Mouse (Mus musculus): ENCODE measurements around the gene Fbxo47. TPM values are rescaled to one million over a fixed set of nuclear protein-coding genes. Genes with fewer than 3 reads are reported as not detected.

Fbxo47 gene
- polyA plus RNA-seq, 1 experiment from 2014 or later = 0.39 TPM

DNA sequence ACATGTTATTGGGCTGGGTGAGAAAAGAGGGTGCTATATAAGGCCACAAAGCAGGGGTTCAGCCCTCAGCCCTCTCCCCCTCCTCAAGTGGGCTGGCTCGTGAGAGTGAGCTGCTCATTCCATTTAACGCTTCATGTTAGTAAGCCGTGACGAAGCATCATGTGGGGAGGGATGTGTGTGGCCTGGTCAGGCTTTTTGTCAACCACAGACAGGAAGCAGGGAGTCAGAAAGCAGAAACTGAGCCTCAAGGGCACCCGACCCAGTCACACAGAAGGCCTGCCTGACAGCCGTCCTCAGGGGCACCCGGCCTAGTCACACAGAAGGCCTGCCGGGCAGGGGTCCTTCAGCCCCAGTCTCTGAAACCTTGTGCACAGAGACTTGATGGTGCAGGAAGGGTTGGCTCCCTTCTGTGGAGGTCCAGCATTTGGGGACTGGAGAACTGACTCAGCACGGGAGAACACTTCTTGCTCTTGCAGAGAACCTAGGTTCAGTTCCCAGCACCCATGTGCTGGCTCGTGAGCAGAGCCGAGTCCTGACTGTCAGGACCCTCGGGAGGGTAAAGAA, 54.0 kb downstream of the Fbxo47 start:
- no peak overlapping the region for H3K9ac ChIP-seq (ENCODE audit: low read depth, low read length)
- H3K4me1 ChIP-seq (ENCODE audit: control insufficient read depth, low read depth, low read length) = peaks cover 5% of the 10 kb centered on the region
- H3K27ac ChIP-seq (ENCODE audit: low read length) = peak overlapping the region; percentile 75; the same call in 1 of the 2 replicates
- WGBS (ENCODE audit: insufficient replicate concordance) = 32% methylated on average over 12 of the region's 12 CpGs
- H3K27me3 ChIP-seq (ENCODE audit: control insufficient read depth, insufficient read depth, low read depth, low read length) = no peaks in the 10 kb centered on the region
- H3K4me3 ChIP-seq (ENCODE audit: low read depth, low read length) = no peak overlapping the region
- no peaks in the 10 kb centered on the region for H3K9me3 ChIP-seq (replicated peaks; ENCODE audit: control insufficient read depth, low read length)
- peaks cover 16% of the 10 kb centered on the region for H3K36me3 ChIP-seq (ENCODE audit: control insufficient read depth, insufficient read depth)
- peak; percentile 9; the same call in 1 of the 2 replicates for ATAC-seq (ENCODE audit: low read depth)
- H3K4me2 ChIP-seq (ENCODE audit: low read depth, low read length) = no peak overlapping the region

DNA sequence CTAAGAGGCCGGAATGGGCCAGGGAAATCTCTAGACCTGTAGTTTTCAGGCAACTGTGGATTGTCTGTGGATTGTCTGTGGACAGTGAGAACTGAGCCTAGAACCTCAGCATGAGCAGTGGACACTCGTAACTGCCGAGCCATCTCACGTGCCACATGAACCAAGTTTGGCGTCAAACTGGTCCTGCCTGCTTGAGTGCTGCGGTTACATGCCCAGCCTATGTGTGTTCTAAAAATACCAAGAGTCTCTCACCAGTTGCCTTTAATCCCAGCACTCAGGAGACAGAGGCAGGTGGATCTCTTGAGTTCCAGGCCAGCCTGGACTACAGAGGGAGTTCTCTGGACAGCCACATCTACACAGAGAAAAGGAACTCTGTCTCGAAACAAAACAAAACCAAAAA, 54.6 kb downstream of the Fbxo47 start:
- Histone ChIP-seq H3K9ac (ENCODE audit: low read depth, low read length) (no peak overlapping the region), H3K4me1 (ENCODE audit: control insufficient read depth, low read depth, low read length) (peaks cover 5% of the 10 kb centered on the region), H3K9me3 (replicated peaks; ENCODE audit: control insufficient read depth, low read length) (no peaks in the 10 kb centered on the region), H3K27ac (ENCODE audit: low read length) (peak overlapping the region; percentile 75; the same call in 1 of the 2 replicates), H3K27me3 (ENCODE audit: control insufficient read depth, insufficient read depth, low read depth, low read length) (no peaks in the 10 kb centered on the region), H3K4me3 (ENCODE audit: low read depth, low read length) (no peak overlapping the region), H3K36me3 (ENCODE audit: control insufficient read depth, insufficient read depth) (peaks cover 12% of the 10 kb centered on the region), H3K4me2 (ENCODE audit: low read depth, low read length) (no peak overlapping the region)
- WGBS (ENCODE audit: insufficient replicate concordance) = 52% methylated on average over 7 of the region's 7 CpGs
- no peak for ATAC-seq (ENCODE audit: low read depth)

DNA sequence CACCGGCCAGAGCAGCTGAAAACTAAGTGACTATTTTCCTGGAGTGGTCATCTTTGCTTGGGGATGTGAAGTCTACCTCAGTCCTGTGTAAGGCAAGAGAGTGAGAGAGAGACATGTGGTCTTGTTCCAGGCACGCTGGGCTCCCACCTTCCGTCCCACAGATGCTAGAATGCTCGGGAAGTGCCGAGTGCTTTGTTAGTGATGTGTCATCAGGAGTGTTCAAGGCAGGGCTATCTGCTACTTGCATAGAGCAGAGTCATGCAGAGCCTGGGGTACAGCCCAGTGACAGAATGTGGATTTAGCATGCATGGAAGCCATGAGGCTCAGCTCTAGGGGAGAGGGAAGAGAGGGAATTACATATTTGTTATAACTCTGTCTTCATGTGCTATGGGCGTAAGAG, 56.3 kb downstream of the Fbxo47 start:
- 68% methylated on average over 6 of the region's 6 CpGs for WGBS (ENCODE audit: insufficient replicate concordance)
- Histone ChIP-seq H3K4me3 (ENCODE audit: low read depth, low read length) (no peak overlapping the region), H3K27me3 (ENCODE audit: control insufficient read depth, insufficient read depth, low read depth, low read length) (no peaks in the 10 kb centered on the region), H3K9ac (ENCODE audit: low read depth, low read length) (no peak overlapping the region), H3K9me3 (replicated peaks; ENCODE audit: control insufficient read depth, low read length) (no peaks in the 10 kb centered on the region), H3K4me1 (ENCODE audit: control insufficient read depth, low read depth, low read length) (peaks cover 5% of the 10 kb centered on the region), H3K36me3 (ENCODE audit: control insufficient read depth, insufficient read depth) (peaks cover 5% of the 10 kb centered on the region), H3K4me2 (ENCODE audit: low read depth, low read length) (no peak overlapping the region), H3K27ac (ENCODE audit: low read length) (no peak overlapping the region)
- ATAC-seq (ENCODE audit: low read depth) = no peak

DNA sequence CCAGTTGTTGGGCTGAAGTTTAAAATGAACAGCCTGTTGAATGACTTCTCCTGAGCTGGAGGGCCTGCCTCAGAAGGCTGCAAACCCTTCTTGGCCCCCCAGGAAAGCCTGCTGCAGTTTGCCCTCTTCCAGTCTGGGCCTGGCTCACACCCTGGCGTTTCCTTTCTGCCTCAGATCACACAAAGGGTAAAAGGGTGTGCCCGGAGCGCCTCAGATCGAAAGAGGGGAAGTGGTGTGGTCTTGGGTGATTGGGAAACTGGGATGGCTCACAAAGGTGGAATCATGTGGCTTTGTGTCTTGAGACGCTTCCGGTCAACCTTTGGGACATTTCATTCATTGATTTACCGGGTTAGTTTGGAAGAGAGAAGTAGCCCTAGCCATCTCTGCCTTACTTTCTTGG, 57.5 kb downstream of the Fbxo47 start:
- no peak for ATAC-seq (ENCODE audit: low read depth)
- 34% methylated on average over 7 of the region's 7 CpGs for WGBS (ENCODE audit: insufficient replicate concordance)
- Histone ChIP-seq H3K9me3 (replicated peaks; ENCODE audit: control insufficient read depth, low read length) (no peaks in the 10 kb centered on the region), H3K4me3 (ENCODE audit: low read depth, low read length) (no peak overlapping the region), H3K4me1 (ENCODE audit: control insufficient read depth, low read depth, low read length) (peaks cover 8% of the 10 kb centered on the region), H3K27ac (ENCODE audit: low read length) (0 out of 2 replicates have a peak overlapping the region, but pooled peaks have one; percentile 26), H3K36me3 (ENCODE audit: control insufficient read depth, insufficient read depth) (peaks cover 5% of the 10 kb centered on the region), H3K9ac (ENCODE audit: low read depth, low read length) (no peak overlapping the region), H3K4me2 (ENCODE audit: low read depth, low read length) (no peak overlapping the region), H3K27me3 (ENCODE audit: control insufficient read depth, insufficient read depth, low read depth, low read length) (no peaks in the 10 kb centered on the region)

DNA sequence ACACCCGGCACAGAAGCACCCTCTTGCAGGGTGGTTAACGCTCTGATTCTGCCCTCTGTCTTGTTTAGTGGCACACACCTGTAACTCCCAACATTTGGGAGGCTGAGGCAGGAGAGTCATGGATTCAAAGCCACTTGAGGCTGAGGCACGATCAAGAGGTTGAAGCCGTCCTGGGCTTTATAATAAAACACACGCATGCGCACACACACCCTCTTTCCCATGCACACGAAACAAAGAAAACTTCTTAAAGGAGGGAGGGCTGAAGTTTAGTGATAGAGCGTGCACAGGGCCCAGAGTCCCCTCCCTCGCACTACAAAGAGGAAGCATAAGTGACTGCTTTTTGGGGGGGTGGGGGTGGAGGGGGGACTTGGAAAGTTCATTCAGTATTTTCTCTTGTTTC, 58.0 kb downstream of the Fbxo47 start:
- Histone ChIP-seq H3K9me3 (replicated peaks; ENCODE audit: control insufficient read depth, low read length) (no peaks in the 10 kb centered on the region), H3K4me2 (ENCODE audit: low read depth, low read length) (no peak overlapping the region), H3K27ac (ENCODE audit: low read length) (0 out of 2 replicates have a peak overlapping the region, but pooled peaks have one; percentile 26), H3K4me1 (ENCODE audit: control insufficient read depth, low read depth, low read length) (peaks cover 11% of the 10 kb centered on the region), H3K36me3 (ENCODE audit: control insufficient read depth, insufficient read depth) (peaks cover 5% of the 10 kb centered on the region), H3K9ac (ENCODE audit: low read depth, low read length) (no peak overlapping the region), H3K4me3 (ENCODE audit: low read depth, low read length) (no peak overlapping the region), H3K27me3 (ENCODE audit: control insufficient read depth, insufficient read depth, low read depth, low read length) (no peaks in the 10 kb centered on the region)
- WGBS (ENCODE audit: insufficient replicate concordance) = 39% methylated on average over 8 of the region's 9 CpGs
- ATAC-seq (ENCODE audit: low read depth) = no peak

DNA sequence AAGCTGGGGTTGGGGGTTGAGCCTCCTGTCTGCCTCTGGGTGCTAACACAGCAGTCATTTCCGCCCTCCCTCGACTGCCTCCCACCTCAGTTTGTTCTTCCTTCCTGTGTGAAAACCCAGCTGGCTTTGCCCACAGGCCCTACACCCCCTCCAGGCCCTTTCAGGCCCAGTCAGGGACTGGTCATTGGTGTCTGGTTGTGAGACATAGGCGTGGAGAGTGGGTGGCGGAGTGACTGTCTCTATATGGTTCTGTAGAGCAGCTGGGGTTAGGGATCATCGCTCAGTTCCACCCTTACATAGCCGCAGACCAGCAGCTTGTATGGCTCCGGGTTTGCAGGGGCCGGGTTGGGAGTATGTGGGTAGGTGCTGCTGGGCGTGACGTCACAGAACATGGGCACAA, 58.7 kb downstream of the Fbxo47 start:
- ATAC-seq (ENCODE audit: low read depth) = no peak
- no peak overlapping the region for H3K27ac ChIP-seq (ENCODE audit: low read length)
- H3K27me3 ChIP-seq (ENCODE audit: control insufficient read depth, insufficient read depth, low read depth, low read length) = no peaks in the 10 kb centered on the region
- H3K9me3 ChIP-seq (replicated peaks; ENCODE audit: control insufficient read depth, low read length) = no peaks in the 10 kb centered on the region
- H3K9ac ChIP-seq (ENCODE audit: low read depth, low read length) = no peak overlapping the region
- peaks cover 15% of the 10 kb centered on the region for H3K4me1 ChIP-seq (ENCODE audit: control insufficient read depth, low read depth, low read length)
- H3K4me3 ChIP-seq (ENCODE audit: low read depth, low read length) = no peak overlapping the region
- no peak overlapping the region for H3K4me2 ChIP-seq (ENCODE audit: low read depth, low read length)
- 56% methylated on average over 10 of the region's 10 CpGs for WGBS (ENCODE audit: insufficient replicate concordance)
- peaks cover 5% of the 10 kb centered on the region for H3K36me3 ChIP-seq (ENCODE audit: control insufficient read depth, insufficient read depth)

DNA sequence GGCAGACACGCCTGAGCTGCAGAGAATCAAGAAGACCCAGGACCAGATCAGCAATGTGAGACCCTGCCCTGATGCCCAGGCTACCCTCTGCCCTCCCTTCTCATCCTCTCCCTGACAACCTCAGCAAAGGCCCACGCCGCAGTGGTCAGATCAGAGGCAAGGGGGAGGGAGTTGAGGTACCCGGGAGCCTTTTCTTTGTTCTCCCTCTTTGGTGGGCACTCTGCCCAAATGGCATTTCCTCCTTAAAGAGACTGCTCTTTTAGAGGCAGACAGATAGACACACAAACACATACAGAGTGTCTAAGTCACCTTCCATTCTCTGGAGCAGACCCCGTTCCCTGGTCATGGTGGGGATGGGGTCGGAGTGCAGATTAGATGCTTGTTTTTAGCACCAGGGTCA, 59.1 kb downstream of the Fbxo47 start:
- WGBS (ENCODE audit: insufficient replicate concordance) = 60% methylated on average over 6 of the region's 6 CpGs
- Histone ChIP-seq H3K9ac (ENCODE audit: low read depth, low read length) (no peak overlapping the region), H3K27me3 (ENCODE audit: control insufficient read depth, insufficient read depth, low read depth, low read length) (no peaks in the 10 kb centered on the region), H3K9me3 (replicated peaks; ENCODE audit: control insufficient read depth, low read length) (no peaks in the 10 kb centered on the region), H3K36me3 (ENCODE audit: control insufficient read depth, insufficient read depth) (peaks cover 5% of the 10 kb centered on the region), H3K4me1 (ENCODE audit: control insufficient read depth, low read depth, low read length) (peaks cover 18% of the 10 kb centered on the region), H3K27ac (ENCODE audit: low read length) (no peak overlapping the region), H3K4me2 (ENCODE audit: low read depth, low read length) (no peak overlapping the region), H3K4me3 (ENCODE audit: low read depth, low read length) (no peak overlapping the region)
- no peak for ATAC-seq (ENCODE audit: low read depth)

DNA sequence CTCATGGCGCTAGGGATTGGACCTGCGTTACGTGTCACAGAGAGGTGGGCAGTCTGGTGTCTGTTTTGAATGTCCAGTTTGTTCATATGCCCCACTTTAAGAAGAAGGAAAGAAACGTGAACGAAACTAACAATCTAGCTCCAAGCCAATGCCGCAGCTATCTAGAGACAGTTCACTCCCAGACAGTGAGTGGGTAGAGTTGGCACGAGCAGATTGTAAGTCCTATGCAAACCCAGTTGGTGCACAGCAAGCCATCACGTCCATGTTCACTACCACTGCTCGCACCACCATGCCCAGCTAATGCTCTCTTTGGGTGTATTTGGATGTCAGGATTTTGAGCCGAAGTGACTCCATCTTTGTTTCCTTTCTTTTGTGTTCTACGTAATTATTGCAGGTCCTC, 59.8 kb downstream of the Fbxo47 start:
- no peak overlapping the region for H3K27ac ChIP-seq (ENCODE audit: low read length)
- 81% methylated on average over 11 of the region's 11 CpGs for WGBS (ENCODE audit: insufficient replicate concordance)
- peaks cover 22% of the 10 kb centered on the region for H3K4me1 ChIP-seq (ENCODE audit: control insufficient read depth, low read depth, low read length)
- no peak overlapping the region for H3K9ac ChIP-seq (ENCODE audit: low read depth, low read length)
- no peaks in the 10 kb centered on the region for H3K9me3 ChIP-seq (replicated peaks; ENCODE audit: control insufficient read depth, low read length)
- peaks cover 5% of the 10 kb centered on the region for H3K36me3 ChIP-seq (ENCODE audit: control insufficient read depth, insufficient read depth)
- no peak overlapping the region for H3K4me3 ChIP-seq (ENCODE audit: low read depth, low read length)
- H3K27me3 ChIP-seq (ENCODE audit: control insufficient read depth, insufficient read depth, low read depth, low read length) = no peaks in the 10 kb centered on the region
- no peak for ATAC-seq (ENCODE audit: low read depth)
- no peak overlapping the region for H3K4me2 ChIP-seq (ENCODE audit: low read depth, low read length)

DNA sequence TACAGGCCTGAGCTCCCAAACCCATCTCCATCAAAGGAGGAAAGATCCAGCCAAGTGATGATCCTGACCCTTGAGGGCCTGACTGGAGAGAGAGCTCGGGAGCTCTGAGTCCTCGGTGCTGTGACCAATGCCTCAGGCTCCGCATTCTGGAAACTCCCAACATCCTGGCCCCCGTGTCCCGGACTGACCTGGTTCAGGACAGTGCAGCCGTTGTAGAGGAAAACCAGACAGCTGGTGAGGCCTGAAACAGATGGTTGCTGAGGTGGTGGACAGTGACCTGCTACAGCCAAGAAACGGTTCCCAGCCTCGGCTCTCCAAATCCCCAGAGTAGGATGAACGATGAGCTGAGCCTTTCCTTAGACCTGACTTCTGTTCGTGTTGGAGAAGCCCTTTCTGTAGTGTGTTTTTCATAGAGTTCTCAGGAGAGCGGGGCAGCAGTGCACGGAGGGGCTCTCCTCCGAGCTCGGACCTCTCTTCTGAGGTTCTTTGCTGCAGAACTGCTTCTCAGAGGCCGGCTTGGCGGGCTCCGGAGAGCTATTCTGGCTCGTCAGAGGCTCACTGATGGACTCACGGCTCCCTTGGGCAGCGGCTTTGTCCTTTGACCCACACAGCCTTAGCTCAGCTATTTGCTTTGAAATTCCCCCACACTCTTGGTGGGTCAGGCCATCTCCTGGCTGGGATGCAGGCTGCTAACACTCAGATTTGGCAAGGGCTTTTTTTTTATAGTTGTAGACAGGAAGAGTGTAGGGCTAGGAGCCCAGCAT, 60.9 kb downstream of the Fbxo47 start:
- Histone ChIP-seq H3K36me3 (ENCODE audit: control insufficient read depth, insufficient read depth) (peaks cover 5% of the 10 kb centered on the region), H3K4me2 (ENCODE audit: low read depth, low read length) (no peak overlapping the region), H3K9ac (ENCODE audit: low read depth, low read length) (no peak overlapping the region), H3K4me3 (ENCODE audit: low read depth, low read length) (no peak overlapping the region), H3K9me3 (replicated peaks; ENCODE audit: control insufficient read depth, low read length) (no peaks in the 10 kb centered on the region), H3K4me1 (ENCODE audit: control insufficient read depth, low read depth, low read length) (peaks cover 31% of the 10 kb centered on the region), H3K27me3 (ENCODE audit: control insufficient read depth, insufficient read depth, low read depth, low read length) (no peaks in the 10 kb centered on the region), H3K27ac (ENCODE audit: low read length) (no peak overlapping the region)
- WGBS (ENCODE audit: insufficient replicate concordance) = 72% methylated on average over 20 of the region's 20 CpGs
- ATAC-seq (ENCODE audit: low read depth) = no peak

Measured in liver, embryonic 16.5 days (tissue).